Mouse (Mus musculus) myocyte (in vitro differentiated cells): Measurements from ENCODE around the gene Fn3k. TPM values are rescaled to one million over a fixed set of nuclear protein-coding genes. Genes with fewer than 3 reads are reported as not detected.

Experiments
- H3K27me3 ChIP-seq: one replicate; pipeline ENCODE4 v1.6.1; 2011; ENCODE audit not compliant: control insufficient read depth, insufficient read depth, insufficient read length
- H3K36me3 ChIP-seq: one replicate; pipeline ENCODE4 v1.6.1; 2011; ENCODE audit not compliant: control insufficient read depth, insufficient read depth
- H3K4me2 ChIP-seq: one replicate; pipeline ENCODE4 v1.6.1; 2011; ENCODE audit warnings: low read depth, control low read depth
- H3K4me3 ChIP-seq: one replicate; pipeline ENCODE4 v1.5.1; 2011; ENCODE audit warnings: mild to moderate bottlenecking, control low read depth, moderate library complexity
- H3K79me2 ChIP-seq: one replicate; pipeline ENCODE4 v1.6.1; 2011; ENCODE audit not compliant: control insufficient read depth, insufficient read depth
- H3ac ChIP-seq: one replicate; pipeline ENCODE4 v1.6.1; 2011; ENCODE audit not compliant: control insufficient read depth, insufficient read length
- CEBPB ChIP-seq: IDR thresholded peaks from 2 replicates; pipeline ENCODE4 v1.6.1; 2011; ENCODE audit warnings: mild to moderate bottlenecking, moderate library complexity; ENCODE audit not compliant: poor library complexity, insufficient read depth, severe bottlenecking
- E2F4 ChIP-seq: IDR thresholded peaks from one replicate; pipeline ENCODE4 v1.6.1; 2011; ENCODE audit warnings: mild to moderate bottlenecking, control low read depth, moderate library complexity; ENCODE audit not compliant: insufficient read depth
- MAX ChIP-seq: IDR thresholded peaks from one replicate; pipeline ENCODE4 v1.6.1; 2011; ENCODE audit warnings: low read depth, mild to moderate bottlenecking, control low read depth
- MYOD1 ChIP-seq, 3 experiments: IDR thresholded peaks; one replicate each; pipeline ENCODE4 v1.6.1; 2011; ENCODE audit warnings: control low read depth in 2 of 3, low read depth in 2 of 3, mild to moderate bottlenecking in 2 of 3, moderate library complexity in 1 of 3; ENCODE audit not compliant: insufficient read length in 2 of 3, control insufficient read depth in 1 of 3
- MYOG ChIP-seq, 3 experiments: IDR thresholded peaks; one replicate each; pipeline ENCODE4 v1.6.1; 2011; ENCODE audit warnings: control low read depth in 2 of 3, low read depth in 2 of 3, mild to moderate bottlenecking in 2 of 3; ENCODE audit not compliant: insufficient read length in 2 of 3, control insufficient read depth in 1 of 3, insufficient read depth in 1 of 3
- POLR2A ChIP-seq: IDR thresholded peaks from one replicate; pipeline ENCODE4 v1.6.1; 2011; ENCODE audit warnings: low read depth, mild to moderate bottlenecking, control low read depth, moderate library complexity; ENCODE audit not compliant: insufficient read length
- POLR2AphosphoS2 ChIP-seq: IDR thresholded peaks from one replicate; pipeline ENCODE4 v1.6.1; 2011; ENCODE audit warnings: low read depth, control low read depth; ENCODE audit not compliant: insufficient read length
- REST ChIP-seq: IDR thresholded peaks from one replicate; pipeline ENCODE4 v1.6.1; 2011; ENCODE audit warnings: mild to moderate bottlenecking, control low read depth, moderate library complexity; ENCODE audit not compliant: insufficient read depth, insufficient read length
- SRF ChIP-seq: IDR thresholded peaks from one replicate; pipeline ENCODE4 v1.6.1; 2011; ENCODE audit warnings: low read depth; ENCODE audit not compliant: control insufficient read depth, insufficient read length
- TCF12 ChIP-seq: IDR thresholded peaks from one replicate; pipeline ENCODE4 v1.6.1; 2011; ENCODE audit warnings: mild to moderate bottlenecking, control low read depth; ENCODE audit not compliant: poor library complexity, insufficient read depth, severe bottlenecking
- TCF3 ChIP-seq: IDR thresholded peaks from one replicate; pipeline ENCODE4 v1.6.1; 2011; ENCODE audit warnings: low read depth, control low read depth; ENCODE audit not compliant: insufficient read length
- USF1 ChIP-seq: IDR thresholded peaks from one replicate; pipeline ENCODE4 v1.6.1; 2011; ENCODE audit warnings: low read depth, mild to moderate bottlenecking, control low read depth, moderate library complexity
- polyA plus RNA-seq: library from polyadenylated mRNA; unstranded; fragments of >200 nt; fragmentation: generic; extraction: Trizol; gene quantifications from one replicate; pipeline ENCODE4 v1.2.1, GENCODE M21; 2012; ENCODE audit warnings: missing spikeins

Gene Fn3k
- polyA plus RNA-seq, 1 experiment, result 28.9 TPM

DNA sequence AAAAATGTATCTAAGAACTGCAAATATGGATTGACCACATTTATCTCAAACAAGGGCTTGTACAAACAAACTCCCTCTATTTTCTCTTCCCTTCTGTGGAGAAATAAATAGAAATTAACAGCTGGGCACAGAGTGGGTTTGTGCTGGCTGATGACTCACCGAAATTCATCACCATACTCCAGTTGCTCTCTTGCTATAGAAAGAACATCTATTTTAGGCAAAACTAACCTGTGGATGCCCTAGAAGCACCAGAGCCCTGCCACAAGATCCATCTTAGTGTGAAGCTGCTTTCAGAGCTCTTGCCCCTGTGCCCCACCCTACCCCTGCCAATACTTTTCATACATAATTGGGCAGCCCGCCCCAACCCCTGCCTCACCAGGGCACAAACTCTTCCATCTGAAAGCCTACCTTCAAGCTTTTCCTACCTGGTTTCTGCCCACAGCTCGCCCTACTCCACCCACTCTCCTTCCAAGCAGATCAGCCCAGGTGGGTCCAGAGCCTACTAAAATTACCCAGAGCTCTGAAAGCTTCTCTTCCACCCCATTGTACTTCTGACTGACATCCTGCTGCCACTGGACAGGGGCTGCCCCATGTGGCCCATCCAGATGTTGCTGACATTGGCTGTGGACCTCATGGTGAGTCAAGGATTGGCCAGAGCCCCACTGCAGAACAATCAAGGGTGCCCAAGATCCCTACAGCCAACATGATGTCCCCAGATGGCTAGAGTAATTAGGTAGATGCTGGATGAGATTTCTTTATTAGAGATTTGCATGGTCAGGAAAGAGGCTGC lies 27.2 kb upstream of the Fn3k start:
- TF ChIP-seq CEBPB, result 0 out of 2 replicates have a peak, but pooled peaks have one; percentile 2
- peak; percentile 23 to 72 (median 49) for TF ChIP-seq MYOD1 (IDR thresholded peaks at IDR 0.05; ENCODE audit: control insufficient read depth in 1 of 3, insufficient read length in 2 of 3, low read depth in 2 of 3)
- TF ChIP-seq MYOG (IDR thresholded peaks at IDR 0.05; ENCODE audit: control insufficient read depth in 1 of 3, insufficient read depth in 1 of 3, insufficient read length in 2 of 3, low read depth in 2 of 3), result peak in 2 of 3 experiments; percentile 21 to 79
- peak; percentile 80 for TF ChIP-seq TCF12
- TF ChIP-seq POLR2A, result no peak
- no peak for TF ChIP-seq MAX
- peak; percentile 4 for TF ChIP-seq USF1
- no peak for TF ChIP-seq POLR2AphosphoS2
- no peak for TF ChIP-seq REST
- TF ChIP-seq TCF3, result no peak

DNA sequence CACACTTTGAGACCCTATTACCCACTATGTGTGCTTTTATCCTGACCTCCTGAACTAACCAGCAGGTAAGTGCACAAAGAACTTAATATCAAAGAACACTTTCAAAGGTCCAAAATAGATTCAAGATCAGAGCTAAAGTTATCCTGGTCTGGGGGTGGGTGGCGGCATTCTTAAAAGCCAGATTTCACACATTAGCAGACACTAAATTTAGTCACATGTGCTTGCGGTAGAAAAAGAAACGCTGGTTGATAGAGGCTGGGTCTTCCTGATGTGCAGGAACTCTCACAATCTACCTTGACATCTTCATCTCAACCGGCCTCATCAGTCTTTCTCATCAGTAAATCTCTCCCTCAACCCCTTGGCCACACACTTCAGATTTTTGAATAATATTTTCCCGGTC lies 20.0 kb upstream of the Fn3k start:
- Histone ChIP-seq H3K79me2 (no peaks in the 10 kb centered on the region), H3K4me2 (peak overlapping the region; percentile 49), H3K4me3 (no peak overlapping the region), H3K36me3 (no peaks in the 10 kb centered on the region), H3ac (no peak overlapping the region), H3K27me3 (no peaks in the 10 kb centered on the region)
- TF ChIP-seq MYOD1 (IDR thresholded peaks at IDR 0.05; ENCODE audit: control insufficient read depth in 1 of 3, insufficient read length in 2 of 3, low read depth in 2 of 3) (no peak), REST (no peak), MYOG (IDR thresholded peaks at IDR 0.05; ENCODE audit: control insufficient read depth in 1 of 3, insufficient read depth in 1 of 3, insufficient read length in 2 of 3, low read depth in 2 of 3) (no peak), USF1 (no peak)

More for the DNA sequence above, 27.2 kb upstream of the Fn3k start:
- no peaks in the 10 kb centered on the region for H3K36me3 ChIP-seq
- H3K79me2 ChIP-seq, result no peaks in the 10 kb centered on the region
- no peak overlapping the region for H3ac ChIP-seq
- H3K4me3 ChIP-seq, result no peak overlapping the region
- no peaks in the 10 kb centered on the region for H3K27me3 ChIP-seq
- peak overlapping the region; percentile 52 for H3K4me2 ChIP-seq

DNA sequence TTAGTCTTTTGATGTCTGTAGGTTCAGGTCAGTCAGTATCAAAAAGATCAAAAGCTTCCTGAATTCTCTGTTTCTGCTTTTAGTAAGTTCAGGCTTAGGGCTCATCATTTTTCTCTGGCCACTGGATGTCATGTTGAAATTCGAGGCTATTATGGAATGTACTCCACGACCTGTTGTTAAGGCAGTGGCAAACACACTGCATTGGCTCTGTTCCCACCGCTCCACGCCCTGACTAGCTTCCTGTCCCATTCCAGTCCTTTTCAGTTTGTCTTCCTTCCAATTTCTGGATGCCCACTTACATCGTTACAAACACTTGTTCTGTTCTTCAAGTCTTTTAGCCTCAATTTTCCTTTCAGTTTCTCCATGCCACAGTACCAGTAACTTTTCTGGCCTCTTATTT lies 19.4 kb upstream of the Fn3k start:
- Histone ChIP-seq H3K4me3 (no peak overlapping the region), H3K27me3 (no peaks in the 10 kb centered on the region), H3K36me3 (no peaks in the 10 kb centered on the region), H3ac (no peak overlapping the region), H3K79me2 (no peaks in the 10 kb centered on the region), H3K4me2 (peak overlapping the region; percentile 49)
- TF ChIP-seq TCF3, result no peak
- peak in 1 of 3 experiments; percentile 40 for TF ChIP-seq MYOD1 (IDR thresholded peaks at IDR 0.05; ENCODE audit: control insufficient read depth in 1 of 3, insufficient read length in 2 of 3, low read depth in 2 of 3)
- TF ChIP-seq USF1, result no peak

DNA sequence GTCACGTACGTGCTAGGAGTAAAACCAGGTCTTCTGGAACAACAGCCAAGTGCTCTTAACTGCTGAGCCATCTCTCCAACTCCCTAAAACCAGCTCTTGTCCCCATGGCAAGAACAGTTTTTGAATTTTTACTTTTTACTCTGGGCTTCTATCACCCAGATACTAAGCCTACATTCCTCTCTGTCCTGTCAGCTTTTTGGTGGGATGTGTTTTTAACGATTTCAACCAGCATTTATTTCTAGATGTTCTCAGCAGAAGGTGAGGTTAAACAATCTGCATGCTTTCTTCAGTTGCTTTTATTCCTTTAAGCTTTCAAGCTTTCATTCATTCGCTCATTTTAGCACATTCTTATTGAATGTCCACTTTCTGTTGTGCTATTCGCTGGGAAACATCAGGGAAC lies 16.7 kb upstream of the Fn3k start:
- Histone ChIP-seq H3K27me3 (no peaks in the 10 kb centered on the region), H3K36me3 (no peaks in the 10 kb centered on the region), H3ac (no peak overlapping the region), H3K79me2 (peaks cover 8% of the 10 kb centered on the region), H3K4me3 (no peak overlapping the region), H3K4me2 (no peak overlapping the region)
- TF ChIP-seq POLR2A, result no peak
- TF ChIP-seq CEBPB, result no peak
- TF ChIP-seq TCF12, result no peak
- no peak for TF ChIP-seq POLR2AphosphoS2
- no peak for TF ChIP-seq MAX
- no peak for TF ChIP-seq MYOG (IDR thresholded peaks at IDR 0.05; ENCODE audit: control insufficient read depth in 1 of 3, insufficient read depth in 1 of 3, insufficient read length in 2 of 3, low read depth in 2 of 3)
- no peak for TF ChIP-seq REST
- TF ChIP-seq E2F4, result no peak
- no peak for TF ChIP-seq MYOD1 (IDR thresholded peaks at IDR 0.05; ENCODE audit: control insufficient read depth in 1 of 3, insufficient read length in 2 of 3, low read depth in 2 of 3)

DNA sequence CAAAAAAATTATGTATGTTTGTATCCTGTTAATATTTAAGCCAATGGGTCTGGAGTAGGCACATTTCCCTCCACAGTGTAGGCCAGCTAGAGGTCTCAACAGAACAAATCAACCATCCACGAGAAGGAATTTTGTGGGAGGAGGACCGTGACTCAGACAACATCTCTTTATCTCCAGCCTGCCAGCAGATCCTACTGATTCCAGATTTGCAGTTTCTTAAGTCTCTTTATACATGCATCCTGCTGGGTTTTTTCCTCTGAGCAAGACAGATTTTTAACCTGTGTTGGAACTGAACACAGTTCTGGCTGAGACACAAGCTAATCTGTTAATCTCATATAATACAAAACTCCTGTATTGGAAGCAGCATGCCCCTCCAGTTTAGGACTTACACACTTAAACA lies 15.8 kb upstream of the Fn3k start:
- Histone ChIP-seq H3ac (no peak overlapping the region), H3K36me3 (no peaks in the 10 kb centered on the region), H3K27me3 (no peaks in the 10 kb centered on the region), H3K4me3 (no peak overlapping the region), H3K4me2 (no peak overlapping the region), H3K79me2 (peaks cover 9% of the 10 kb centered on the region)
- TF ChIP-seq E2F4 (no peak), POLR2A (no peak), POLR2AphosphoS2 (no peak), MYOD1 (IDR thresholded peaks at IDR 0.05; ENCODE audit: control insufficient read depth in 1 of 3, insufficient read length in 2 of 3, low read depth in 2 of 3) (no peak), MAX (no peak), TCF3 (no peak), TCF12 (no peak), CEBPB (no peak), MYOG (IDR thresholded peaks at IDR 0.05; ENCODE audit: control insufficient read depth in 1 of 3, insufficient read depth in 1 of 3, insufficient read length in 2 of 3, low read depth in 2 of 3) (no peak), USF1 (no peak), SRF (no peak), REST (no peak)
